Mouse (Mus musculus): ENCODE measurements around the gene Bnip2. TPM values are rescaled to one million over a fixed set of nuclear protein-coding genes. Genes with fewer than 3 reads are reported as not detected.

Bnip2 gene
- polyA plus RNA-seq, 1 experiment from 2014 or later, result 87.0 TPM

DNA sequence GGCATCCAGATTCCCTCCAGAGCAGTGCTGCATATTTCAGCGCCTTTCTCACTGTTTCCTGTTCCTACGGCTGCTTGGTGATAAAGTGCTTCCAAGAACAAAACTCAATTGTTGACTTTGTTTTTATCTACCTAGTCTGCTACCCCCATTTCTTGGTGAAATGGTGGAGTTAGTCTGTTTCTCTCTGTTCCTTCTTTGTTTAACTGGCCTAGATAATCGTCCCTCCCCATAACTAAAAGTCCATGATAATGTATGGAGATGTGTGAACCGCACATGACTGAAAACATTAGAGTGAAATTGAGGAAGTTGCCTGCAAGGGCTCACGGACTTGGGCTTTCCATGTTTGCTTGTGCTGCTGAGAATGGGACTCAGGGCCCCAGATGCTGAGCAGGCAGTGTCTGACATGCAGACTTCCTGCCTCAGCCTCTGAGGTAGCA is 3.6 kb downstream of the Bnip2 start:
- Histone ChIP-seq H3K4me3 (no peak overlapping the region), H3K4me1 (replicated peaks) (peaks cover 17% of the 10 kb centered on the region), H3K27ac (no peak overlapping the region), H3K36me3 (peaks cover 60% of the 10 kb centered on the region), H3K9me3 (no peaks in the 10 kb centered on the region), H3K27me3 (ENCODE audit: insufficient read depth, poor library complexity, severe bottlenecking) (no peaks in the 10 kb centered on the region)
- DNase-seq (ENCODE audit: low spot score), result no peak
- 86% methylated on average over 5 of the region's 5 CpGs for WGBS

DNA sequence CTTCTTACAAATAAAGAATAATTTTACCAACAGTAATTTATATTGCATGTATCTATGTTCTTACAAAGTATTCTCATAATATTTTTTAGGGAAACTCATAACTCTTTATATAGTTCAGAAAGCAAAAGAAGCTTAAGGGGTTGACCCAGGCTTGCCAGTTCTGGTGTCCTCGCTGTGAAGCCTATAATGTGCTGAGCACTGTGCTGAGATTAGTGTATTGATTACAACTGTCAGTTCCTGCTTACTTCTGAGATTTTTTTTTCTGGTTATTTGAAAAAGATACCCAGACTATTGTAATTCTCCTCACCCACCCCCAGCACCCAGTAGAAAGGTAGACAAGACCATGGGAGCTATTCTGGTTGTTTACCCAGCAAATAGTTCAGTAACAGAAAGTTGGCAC is 4.2 kb downstream of the Bnip2 start:
- Histone ChIP-seq H3K27me3 (ENCODE audit: insufficient read depth, poor library complexity, severe bottlenecking) (no peaks in the 10 kb centered on the region), H3K4me3 (no peak overlapping the region), H3K4me1 (replicated peaks) (peaks cover 17% of the 10 kb centered on the region), H3K36me3 (peaks cover 67% of the 10 kb centered on the region), H3K27ac (no peak overlapping the region), H3K9me3 (no peaks in the 10 kb centered on the region)
- DNase-seq (ENCODE audit: low spot score), result no peak
- 84% methylated on average over 1 of the region's 1 CpGs for WGBS

DNA sequence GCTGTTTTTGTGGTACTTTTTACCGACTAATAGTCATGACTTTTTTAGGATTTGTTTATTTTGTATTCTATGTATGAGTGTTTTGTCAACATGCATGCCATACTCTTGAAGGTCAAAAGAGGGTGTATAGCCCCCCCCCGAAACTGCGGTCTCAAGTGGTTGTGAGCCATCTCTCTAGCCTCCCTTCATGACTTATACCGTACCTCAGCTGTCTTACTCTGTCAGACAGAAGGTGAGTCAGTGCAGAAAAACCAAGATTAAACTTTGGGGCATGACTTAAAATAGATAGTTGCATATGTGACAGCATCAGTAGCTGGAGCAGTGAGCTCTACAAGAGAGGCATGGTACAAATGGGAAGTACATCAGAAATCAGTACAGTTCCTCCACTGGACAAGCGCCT is 5.3 kb downstream of the Bnip2 start:
- peaks cover 77% of the 10 kb centered on the region for H3K36me3 ChIP-seq
- WGBS, result 96% methylated on average over 5 of the region's 5 CpGs

DNA sequence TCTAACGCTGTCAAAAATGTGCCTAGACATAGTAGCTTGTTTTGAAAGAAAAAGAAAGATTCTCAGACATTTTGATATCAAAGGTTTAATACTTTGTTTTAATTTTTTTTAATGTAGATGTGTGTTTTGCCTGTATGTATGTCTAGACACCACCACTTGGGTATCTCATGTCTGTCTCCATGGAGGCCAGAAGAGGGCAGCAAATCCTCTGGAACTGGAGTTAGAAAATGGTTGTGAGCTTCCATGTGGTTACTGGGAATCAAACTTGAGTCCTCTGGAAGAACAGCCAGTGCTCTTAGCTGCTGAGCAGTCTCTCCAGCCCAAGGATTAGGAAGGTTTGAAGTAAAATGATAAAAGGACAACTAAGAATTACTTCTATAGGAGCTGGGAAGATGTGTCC is 10.1 kb downstream of the Bnip2 start:
- Histone ChIP-seq H3K9me3 (no peaks in the 10 kb centered on the region), H3K36me3 (peaks cover 99% of the 10 kb centered on the region), H3K4me1 (replicated peaks) (no peaks in the 10 kb centered on the region), H3K27ac (no peak overlapping the region), H3K27me3 (ENCODE audit: insufficient read depth, poor library complexity, severe bottlenecking) (no peaks in the 10 kb centered on the region), H3K4me3 (no peak overlapping the region)
- DNase-seq (ENCODE audit: low spot score), result no peak
- 80% methylated on average over 1 of the region's 1 CpGs for WGBS

More for the DNA sequence above, 5.3 kb downstream of the Bnip2 start:
- no peaks in the 10 kb centered on the region for H3K9me3 ChIP-seq
- no peak overlapping the region for H3K4me3 ChIP-seq
- no peaks in the 10 kb centered on the region for H3K27me3 ChIP-seq (ENCODE audit: insufficient read depth, poor library complexity, severe bottlenecking)
- no peak for DNase-seq (ENCODE audit: low spot score)
- no peak overlapping the region for H3K27ac ChIP-seq
- H3K4me1 ChIP-seq (replicated peaks), result peaks cover 17% of the 10 kb centered on the region

DNA sequence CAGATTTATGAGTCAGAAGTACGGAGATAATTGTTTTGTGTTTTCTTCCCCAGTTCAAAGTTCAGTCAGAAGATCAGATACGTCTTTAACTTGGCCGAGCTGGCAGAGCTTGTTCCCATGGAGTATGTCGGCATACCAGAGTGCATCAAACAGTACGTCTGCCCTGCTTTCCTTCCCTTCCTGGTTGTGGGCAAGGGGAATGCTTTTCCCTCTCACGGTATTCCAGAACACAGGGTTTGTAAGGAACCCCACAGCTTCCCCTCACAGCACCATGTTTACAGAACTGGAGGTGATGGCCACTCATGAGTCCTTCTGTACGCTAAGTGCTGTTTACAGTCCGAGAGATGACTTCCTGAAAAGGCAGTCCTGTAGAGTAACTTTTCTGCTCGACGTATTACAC is 14.2 kb downstream of the Bnip2 start:
- WGBS, result 92% methylated on average over 10 of the region's 10 CpGs
- Histone ChIP-seq H3K27ac (no peak overlapping the region), H3K4me3 (no peak overlapping the region), H3K27me3 (ENCODE audit: insufficient read depth, poor library complexity, severe bottlenecking) (no peaks in the 10 kb centered on the region), H3K9me3 (no peaks in the 10 kb centered on the region), H3K36me3 (peaks cover 100% of the 10 kb centered on the region), H3K4me1 (replicated peaks) (no peaks in the 10 kb centered on the region)
- DNase-seq (ENCODE audit: low spot score), result no peak

DNA sequence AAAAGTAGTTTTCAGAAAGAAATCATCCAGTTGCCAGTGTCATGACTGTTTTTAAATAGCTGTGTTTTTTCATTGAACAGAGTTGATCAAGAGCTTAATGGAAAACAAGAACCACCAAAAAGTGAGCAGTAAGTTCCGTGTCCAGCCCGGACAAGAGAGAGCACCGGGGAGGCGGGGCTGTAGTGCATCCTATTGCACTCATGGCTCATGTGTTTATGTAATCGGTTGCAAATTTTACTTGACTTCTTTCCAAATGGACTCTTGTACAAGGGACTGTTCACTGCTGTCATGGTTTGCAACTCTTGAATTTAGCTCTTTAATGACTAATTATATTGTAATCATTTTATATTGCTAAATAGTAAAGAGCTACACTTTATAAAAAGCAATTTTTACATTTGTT is 17.7 kb downstream of the Bnip2 start:
- no peak overlapping the region for H3K4me3 ChIP-seq
- peaks cover 92% of the 10 kb centered on the region for H3K36me3 ChIP-seq
- WGBS, result 94% methylated on average over 5 of the region's 5 CpGs
- no peaks in the 10 kb centered on the region for H3K27me3 ChIP-seq (ENCODE audit: insufficient read depth, poor library complexity, severe bottlenecking)
- 0 out of 2 replicates have a peak, but pooled peaks cover 1% of the 10 kb centered on the region for H3K4me1 ChIP-seq (replicated peaks)
- no peaks in the 10 kb centered on the region for H3K9me3 ChIP-seq
- no peak overlapping the region for H3K27ac ChIP-seq
- DNase-seq (ENCODE audit: low spot score), result no peak

DNA sequence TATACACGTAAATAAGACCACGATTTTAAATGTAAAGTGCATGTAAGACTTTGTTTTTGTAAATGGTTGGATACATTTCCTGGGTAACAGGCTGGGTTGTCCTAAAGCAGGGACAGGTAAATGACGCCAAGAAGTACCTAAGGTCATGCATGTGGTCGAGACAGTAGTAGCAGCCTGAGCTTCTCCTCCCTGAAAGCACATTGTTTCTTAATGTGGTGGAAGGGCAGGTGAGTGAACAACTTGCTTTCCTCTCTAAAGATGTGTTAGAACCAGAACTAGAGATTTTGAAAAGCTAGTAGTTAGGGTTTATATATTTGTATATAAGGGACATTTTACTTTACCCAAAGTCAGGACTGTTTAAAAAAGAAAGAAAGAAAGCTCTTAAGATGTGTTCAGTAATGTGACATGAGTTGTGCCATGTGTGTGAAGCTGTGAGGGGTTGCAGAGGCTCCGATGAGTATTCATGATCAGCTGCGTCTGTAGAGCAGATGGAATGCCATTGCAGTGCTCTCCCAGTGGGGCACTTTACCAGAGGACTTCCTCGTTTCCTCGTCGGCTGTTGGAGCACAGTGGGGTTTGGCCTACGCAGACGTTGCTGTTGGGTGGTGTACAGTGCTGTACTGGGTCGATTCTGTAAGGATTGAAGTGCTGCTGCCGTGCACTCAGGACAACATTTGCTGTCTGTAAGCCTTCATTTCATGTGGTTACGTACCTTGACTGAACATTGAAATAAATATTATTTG is 18.4 kb downstream of the Bnip2 start:
- no peak overlapping the region for H3K27ac ChIP-seq
- no peaks in the 10 kb centered on the region for H3K27me3 ChIP-seq (ENCODE audit: insufficient read depth, poor library complexity, severe bottlenecking)
- H3K36me3 ChIP-seq, result peaks cover 85% of the 10 kb centered on the region
- no peaks in the 10 kb centered on the region for H3K9me3 ChIP-seq
- H3K4me1 ChIP-seq (replicated peaks), result 0 out of 2 replicates have a peak, but pooled peaks cover 3% of the 10 kb centered on the region
- no peak overlapping the region for H3K4me3 ChIP-seq
- WGBS, result 86% methylated on average over 14 of the region's 14 CpGs
- DNase-seq (ENCODE audit: low spot score), result no peak

DNA sequence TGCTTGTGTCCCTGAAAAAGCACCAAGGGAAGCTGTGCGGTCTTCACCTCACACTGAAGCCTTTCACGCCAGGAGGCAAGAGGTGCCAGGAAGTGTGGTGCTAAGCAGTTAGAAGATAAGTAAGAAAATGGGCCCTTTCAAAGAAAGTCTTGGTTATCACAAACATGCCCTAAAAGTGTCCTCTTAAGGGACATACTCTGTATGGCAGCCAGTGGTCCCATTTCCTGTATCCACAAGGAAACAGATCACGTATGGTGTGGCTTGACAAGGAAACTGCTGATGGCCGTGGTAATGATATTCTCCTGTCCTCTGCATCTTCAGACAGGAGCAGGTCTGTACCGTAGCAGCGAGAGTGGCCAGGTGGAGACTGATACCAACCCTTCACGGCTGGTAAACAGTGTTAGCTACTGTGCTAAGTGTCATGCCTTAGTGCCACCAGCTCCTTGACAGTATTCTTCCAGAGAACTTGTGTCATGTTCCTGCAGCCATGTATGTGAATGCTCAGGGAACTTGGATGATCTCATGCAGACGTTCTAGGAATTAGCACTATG is 20.6 kb downstream of the Bnip2 start:
- Histone ChIP-seq H3K4me1 (replicated peaks) (peaks cover 19% of the 10 kb centered on the region), H3K36me3 (peaks cover 64% of the 10 kb centered on the region)
- 92% methylated on average over 8 of the region's 8 CpGs for WGBS

DNA sequence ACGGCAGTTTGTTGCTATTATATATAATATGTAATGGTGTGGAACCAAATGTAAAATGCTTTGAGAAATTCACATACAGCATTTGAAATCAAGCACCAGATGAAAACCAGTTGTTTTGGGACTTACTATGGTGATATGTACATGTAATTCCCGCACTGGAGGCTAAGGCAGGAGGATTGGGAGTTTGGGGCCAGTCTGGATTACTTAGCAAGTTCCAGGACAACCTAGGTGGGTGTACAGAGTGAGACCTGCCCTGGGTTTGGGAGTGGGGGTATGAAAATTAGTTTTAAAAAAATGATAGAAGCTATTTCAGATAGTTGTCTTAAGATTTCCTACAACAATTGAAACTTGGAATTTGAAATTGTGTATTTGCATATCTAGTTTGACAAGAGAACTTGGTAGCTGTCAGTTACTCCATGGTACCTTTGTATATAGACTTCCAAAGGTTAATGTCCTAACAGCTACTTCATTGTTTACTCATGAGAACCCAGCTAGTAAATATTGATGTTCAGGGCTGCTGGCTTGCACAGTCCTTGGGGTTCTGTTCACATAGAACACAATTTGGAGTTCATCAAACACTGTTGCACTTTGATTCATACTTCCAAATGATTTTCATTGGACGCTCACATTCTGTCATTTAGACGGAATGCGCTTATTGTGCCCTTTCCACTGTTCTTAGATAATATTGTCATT is 21.7 kb downstream of the Bnip2 start:
- Histone ChIP-seq H3K27me3 (ENCODE audit: insufficient read depth, poor library complexity, severe bottlenecking) (no peaks in the 10 kb centered on the region), H3K36me3 (peaks cover 58% of the 10 kb centered on the region), H3K27ac (no peak overlapping the region), H3K9me3 (no peaks in the 10 kb centered on the region), H3K4me3 (no peak overlapping the region), H3K4me1 (replicated peaks) (peaks cover 19% of the 10 kb centered on the region)
- no peak for DNase-seq (ENCODE audit: low spot score)
- 95% methylated on average over 5 of the region's 5 CpGs for WGBS

More for the DNA sequence above, 20.6 kb downstream of the Bnip2 start:
- Histone ChIP-seq H3K27ac (no peak overlapping the region), H3K9me3 (no peaks in the 10 kb centered on the region), H3K4me3 (no peak overlapping the region), H3K27me3 (ENCODE audit: insufficient read depth, poor library complexity, severe bottlenecking) (no peaks in the 10 kb centered on the region)
- DNase-seq (ENCODE audit: low spot score), result no peak

DNA sequence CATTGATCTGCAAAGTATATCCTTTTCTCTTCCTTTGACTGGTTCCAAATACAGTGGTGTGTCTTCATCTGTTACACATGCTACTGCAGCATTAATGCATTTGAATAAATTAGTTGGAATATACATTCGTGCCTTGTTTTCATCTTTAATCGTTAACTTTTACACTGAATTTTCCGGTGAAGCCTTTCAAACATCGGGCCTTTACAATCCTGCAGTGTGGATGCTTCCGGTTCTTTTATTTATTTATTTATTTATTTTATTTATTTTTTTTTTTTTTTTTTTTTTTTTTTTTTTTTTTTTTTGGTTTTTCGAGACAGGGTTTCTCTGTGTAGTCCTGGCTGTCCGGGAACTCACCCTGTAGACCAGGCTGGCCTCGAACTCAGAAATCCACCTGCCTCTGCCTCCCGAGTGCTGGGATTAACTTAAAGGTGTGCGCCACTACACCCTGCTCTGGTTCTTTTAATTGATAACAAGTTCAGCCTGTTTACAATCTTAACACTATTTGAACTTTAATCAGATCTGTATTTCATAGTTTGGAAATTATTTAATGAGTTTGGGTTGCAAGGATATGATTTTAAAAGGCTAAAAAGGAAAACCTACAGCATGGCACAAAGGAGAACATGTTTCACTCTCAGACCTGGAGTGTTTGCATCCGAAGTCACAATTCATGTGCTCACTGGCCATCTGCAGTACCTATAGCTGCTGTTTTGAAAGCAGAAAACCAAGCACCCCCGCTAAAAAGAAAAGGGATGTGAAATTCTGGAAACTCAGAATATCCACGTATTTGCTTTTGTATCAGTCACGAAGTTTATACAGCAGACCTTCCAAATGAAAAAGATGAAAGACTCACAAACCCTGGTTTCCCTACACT is 22.5 kb downstream of the Bnip2 start:
- 65% methylated on average over 14 of the region's 14 CpGs for WGBS

DNA sequence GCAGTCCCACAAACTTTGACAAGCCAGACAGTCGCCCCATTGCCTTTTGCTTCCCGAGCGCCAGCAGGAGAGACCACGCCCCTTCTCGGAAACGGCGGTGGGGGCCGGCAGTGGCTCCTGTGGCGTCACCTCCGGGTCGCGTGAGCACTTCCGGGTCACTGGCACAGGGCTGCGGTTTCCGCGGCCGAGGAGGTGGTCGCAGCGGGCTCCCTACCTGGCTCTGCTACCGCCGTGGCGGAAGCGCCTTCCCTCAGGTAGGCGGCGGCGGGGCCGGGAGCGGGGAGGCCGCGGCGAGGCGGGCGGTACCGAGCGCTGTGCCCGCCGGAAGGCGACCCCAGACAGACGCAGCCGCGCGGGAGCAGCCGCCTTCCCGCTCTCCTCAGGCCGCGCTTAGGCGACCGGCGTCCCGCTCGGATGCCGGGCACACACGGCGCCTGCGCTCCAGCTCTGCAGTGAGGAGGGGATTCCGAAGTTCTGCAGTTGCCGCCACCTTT is 23.2 kb downstream of the Bnip2 start, which contains the start of gene Gtf2a2:
TSS of gene Gtf2a2 (plus strand) at position 143 of the 494 bp plus-strand sequence.
- DNase-seq (ENCODE audit: low spot score), result peak; percentile 93
- peaks cover 57% of the 10 kb centered on the region for H3K36me3 ChIP-seq
- WGBS, result under 1% methylated on average over 57 of the region's 57 CpGs
- H3K9me3 ChIP-seq, result no peaks in the 10 kb centered on the region
- H3K27me3 ChIP-seq (ENCODE audit: insufficient read depth, poor library complexity, severe bottlenecking), result no peaks in the 10 kb centered on the region
- peak within 1 kb of the TSS; percentile 98 for H3K27ac ChIP-seq
- peak within 1 kb of the TSS; percentile 93 for H3K4me3 ChIP-seq
- peaks cover 19% of the 10 kb centered on the region for H3K4me1 ChIP-seq (replicated peaks)

More for the DNA sequence above, 22.5 kb downstream of the Bnip2 start:
- peak overlapping the region; percentile 98 for H3K27ac ChIP-seq
- H3K36me3 ChIP-seq, result peaks cover 57% of the 10 kb centered on the region
- DNase-seq (ENCODE audit: low spot score), result no peak
- peaks cover 19% of the 10 kb centered on the region for H3K4me1 ChIP-seq (replicated peaks)
- no peaks in the 10 kb centered on the region for H3K27me3 ChIP-seq (ENCODE audit: insufficient read depth, poor library complexity, severe bottlenecking)
- no peaks in the 10 kb centered on the region for H3K9me3 ChIP-seq
- peak overlapping the region; percentile 93 for H3K4me3 ChIP-seq

DNA sequence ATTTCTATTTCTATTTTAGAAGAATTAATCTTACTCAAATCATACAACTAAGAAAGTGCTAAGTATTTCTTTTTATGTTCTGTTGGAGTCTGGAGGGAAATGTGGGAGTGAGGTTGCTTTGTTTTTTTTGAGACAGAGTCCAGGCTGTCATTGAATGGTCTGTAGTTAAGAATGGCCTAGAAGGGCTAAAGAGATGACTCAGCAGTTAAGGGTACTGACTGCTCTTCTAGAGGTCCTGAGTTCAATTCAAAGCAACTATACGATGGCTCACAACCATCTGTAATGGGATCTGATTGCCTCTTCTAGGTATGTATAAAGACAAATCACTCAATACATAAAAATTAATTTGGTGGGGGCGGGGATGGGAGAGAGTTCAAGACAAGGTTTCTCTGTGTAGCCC is 26.4 kb downstream of the Bnip2 start:
- Histone ChIP-seq H3K4me1 (replicated peaks) (peaks cover 19% of the 10 kb centered on the region), H3K36me3 (peaks cover 50% of the 10 kb centered on the region), H3K9me3 (no peaks in the 10 kb centered on the region), H3K27ac (no peak overlapping the region), H3K4me3 (no peak overlapping the region), H3K27me3 (ENCODE audit: insufficient read depth, poor library complexity, severe bottlenecking) (no peaks in the 10 kb centered on the region)
- DNase-seq (ENCODE audit: low spot score), result no peak
- 85% methylated on average over 2 of the region's 2 CpGs for WGBS
